Mouse (Mus musculus) CD4-positive helper T cell, adult 2 months (primary cell): ENCODE results near the gene Nek7.

ENCODE experiments used
- DNase-seq: peaks from one replicate; pipeline ENCODE4 v3.0.0-alpha.2; 2012; ENCODE audit warnings: low read depth, missing footprints, low spot score

Nek7 gene

DNA sequence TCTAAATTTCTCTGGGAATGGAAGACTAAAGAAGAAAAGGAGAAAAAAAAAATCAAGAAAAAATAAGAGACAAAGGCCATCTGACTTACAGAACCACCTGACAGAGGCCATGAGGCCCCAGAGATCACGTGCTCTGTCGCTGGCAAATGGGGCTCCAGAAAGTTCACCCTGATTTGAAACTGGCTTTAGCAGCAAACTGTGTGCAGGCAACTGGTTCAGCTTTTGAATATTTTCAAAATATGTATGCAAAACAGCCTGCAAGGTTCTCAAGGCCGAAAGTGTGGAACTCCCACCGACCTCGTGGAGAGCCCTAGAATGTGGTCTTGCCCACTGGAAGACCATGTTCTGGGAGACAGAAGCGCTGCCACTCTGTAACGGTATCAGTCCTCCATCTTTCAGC, 11.6 kb downstream of the Nek7 start:
- no peak for DNase-seq

DNA sequence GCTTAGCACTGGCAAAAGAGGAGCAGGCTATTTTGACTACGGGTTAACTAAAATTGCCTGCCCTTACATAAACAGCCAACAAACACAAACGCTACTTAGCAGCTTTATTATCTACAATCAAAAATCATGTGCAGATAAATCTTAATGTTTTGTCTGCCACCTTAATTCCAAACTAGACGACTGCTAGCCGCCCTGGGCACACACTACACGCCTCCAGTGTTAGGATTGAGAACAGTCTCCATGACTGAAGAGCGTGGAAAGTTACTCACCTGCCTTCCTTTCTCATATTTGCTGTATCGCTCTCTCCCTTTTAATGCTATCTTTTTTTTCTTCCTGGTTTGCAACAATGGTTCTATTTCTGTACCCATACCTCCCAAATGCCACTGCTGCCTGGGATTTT, 12.1 kb downstream of the Nek7 start:
- no peak for DNase-seq

DNA sequence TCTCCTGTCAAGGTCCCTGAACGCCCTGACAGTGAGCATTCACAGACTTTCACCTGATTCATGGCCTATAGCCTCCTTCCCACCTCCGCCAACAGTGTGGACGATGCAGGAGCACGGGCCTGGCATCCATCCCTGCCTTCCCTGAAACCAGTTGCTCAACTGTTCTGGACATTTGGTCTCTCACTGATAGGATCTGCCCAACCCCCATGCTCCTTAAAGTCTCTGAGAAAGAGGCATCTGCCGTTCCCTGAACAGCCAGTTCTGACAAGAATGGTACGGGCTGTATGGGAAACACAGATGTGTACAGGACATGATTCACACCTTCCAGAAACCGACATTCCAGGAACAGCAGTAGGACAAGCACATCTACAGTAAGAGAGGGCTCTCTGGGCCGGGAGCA, 13.2 kb downstream of the Nek7 start:
- no peak for DNase-seq

DNA sequence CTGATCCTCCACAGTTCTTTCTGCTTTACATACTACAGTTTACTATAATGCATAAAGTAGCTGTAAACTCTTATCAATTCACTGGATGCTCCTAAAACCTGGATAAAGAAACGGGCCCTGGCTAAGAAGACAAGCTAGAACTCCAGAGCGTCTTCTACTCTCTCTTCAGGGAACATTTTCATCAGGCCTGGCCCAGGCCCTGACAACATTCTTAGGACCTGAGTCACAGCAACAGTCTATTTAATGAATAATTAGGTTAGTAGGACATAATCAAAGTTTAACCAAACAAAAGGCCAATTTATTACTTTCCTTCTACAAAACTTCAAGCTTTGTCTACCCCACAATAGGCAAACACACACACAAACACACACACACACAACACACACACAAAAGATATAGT, 15.2 kb downstream of the Nek7 start:
- DNase-seq: no peak

DNA sequence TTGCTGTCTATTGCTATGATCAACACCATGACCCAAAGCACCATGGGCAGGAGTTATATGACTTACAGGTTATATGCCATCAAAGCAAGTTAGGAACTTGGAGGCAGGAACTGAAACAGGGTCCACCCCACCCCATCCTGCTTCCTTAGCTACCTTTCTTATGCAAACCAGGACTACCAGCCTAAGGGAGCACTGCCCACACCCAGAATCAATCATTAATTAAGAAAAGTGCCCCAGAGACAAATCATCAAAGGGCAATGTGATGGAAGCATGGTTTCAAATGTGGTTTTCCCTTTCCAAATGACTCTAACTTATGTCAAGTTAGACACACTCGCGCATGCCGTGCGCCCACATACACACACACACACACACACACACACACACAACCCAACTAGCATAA, 16.0 kb downstream of the Nek7 start:
- peak; percentile 67 for DNase-seq

DNA sequence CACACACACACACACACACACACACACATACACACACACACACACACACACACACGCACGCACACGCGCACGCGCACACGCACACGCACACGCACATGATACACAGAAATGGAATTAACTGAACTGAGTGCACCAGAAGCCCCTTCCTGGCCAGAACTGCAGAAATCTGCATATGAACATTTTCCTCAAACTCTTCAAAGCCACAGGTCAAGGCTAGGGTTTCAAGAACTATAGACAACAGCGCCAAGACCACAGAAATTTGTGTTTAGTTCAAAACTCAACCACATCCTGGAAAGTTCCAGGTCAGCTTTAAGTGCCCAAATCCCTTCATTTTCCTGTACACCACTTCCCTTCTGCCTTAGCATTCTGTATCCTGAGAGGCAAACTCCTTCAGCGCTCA, 21.9 kb downstream of the Nek7 start:
- DNase-seq: peak; percentile 58

DNA sequence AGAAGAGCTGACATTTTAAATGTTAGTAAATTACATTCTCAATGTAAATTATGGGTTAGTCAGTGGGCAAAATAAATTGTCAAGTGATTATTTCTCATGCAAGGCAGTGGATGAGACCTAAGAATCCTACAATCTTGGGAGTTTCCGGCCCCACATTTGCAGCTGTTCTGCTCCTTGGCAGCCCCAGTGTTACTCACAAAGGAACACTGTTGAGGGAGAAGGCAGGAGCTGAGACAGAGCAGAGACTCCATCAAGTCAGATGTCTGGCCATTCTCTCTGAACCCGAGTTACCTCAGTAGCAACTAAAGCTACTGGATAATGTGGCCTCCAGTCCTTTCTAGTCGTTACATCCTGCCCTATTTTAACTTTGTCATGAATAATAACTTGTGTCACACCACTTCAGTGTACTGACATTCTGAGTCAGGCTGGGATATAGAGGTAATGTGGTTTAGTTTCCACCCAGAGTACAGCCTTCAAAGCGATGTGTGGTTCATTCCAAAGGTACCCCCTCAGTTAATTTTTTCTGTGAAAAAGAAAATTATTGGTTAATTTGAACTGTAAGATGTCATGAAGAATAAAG, 23.7 kb downstream of the Nek7 start:
- peak; percentile 37 for DNase-seq

DNA sequence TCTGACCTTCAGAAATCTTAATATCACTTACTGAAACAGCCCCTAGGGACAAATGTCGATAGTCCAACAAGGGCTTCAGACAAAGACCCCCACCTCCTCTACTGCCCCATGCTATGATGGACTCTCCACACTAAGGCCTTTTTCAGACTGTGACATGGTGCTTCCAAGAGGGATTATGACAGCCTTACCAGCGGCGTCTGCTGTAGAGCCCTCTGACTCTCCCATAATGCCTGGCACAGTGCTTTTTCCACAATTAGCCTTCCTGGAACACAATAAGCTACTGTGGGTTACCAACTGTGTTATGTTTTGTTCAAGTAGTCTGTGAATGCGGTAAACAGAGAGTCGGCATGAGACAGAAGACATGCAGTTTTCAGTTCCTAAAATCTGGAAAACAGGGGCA, 25.0 kb downstream of the Nek7 start:
- DNase-seq: no peak

DNA sequence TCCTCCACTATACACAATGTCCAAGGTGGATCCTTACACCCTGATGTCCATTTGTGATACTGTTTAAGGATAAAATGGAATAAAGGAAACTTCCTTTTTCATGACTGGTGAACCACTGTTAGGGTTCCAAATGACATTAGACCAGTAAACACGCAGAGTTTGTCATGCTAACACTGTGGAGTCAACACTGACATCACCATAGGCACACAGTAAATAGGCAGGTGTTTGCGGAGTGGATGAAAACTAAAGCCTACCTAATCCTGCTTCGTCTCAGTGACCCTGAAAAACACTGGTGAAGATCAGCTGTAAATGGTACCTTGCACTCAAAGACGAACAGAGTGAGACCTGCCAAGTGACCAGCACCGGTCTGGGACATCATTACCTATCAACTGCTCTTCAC, 26.0 kb downstream of the Nek7 start:
- DNase-seq: no peak

DNA sequence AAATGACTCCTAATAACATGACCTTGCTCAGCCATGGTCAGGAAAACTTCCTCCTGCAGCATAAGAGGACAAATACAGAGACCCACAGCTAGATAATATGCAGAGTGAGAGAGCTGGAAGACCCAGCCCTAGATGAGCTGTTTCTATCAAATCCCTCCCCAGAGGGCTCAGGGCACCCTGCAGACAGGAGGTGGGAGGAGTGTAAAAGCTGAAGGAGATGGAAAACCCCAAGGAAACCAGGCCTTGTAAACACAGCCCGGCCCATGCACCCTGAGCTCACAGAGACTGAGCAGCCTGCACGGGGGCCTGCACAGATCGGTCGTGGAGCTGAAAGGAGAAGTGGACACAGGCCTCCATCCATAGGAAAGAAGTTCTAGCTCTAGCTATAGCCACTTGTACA, 27.5 kb downstream of the Nek7 start:
- DNase-seq: peak; percentile 49

DNA sequence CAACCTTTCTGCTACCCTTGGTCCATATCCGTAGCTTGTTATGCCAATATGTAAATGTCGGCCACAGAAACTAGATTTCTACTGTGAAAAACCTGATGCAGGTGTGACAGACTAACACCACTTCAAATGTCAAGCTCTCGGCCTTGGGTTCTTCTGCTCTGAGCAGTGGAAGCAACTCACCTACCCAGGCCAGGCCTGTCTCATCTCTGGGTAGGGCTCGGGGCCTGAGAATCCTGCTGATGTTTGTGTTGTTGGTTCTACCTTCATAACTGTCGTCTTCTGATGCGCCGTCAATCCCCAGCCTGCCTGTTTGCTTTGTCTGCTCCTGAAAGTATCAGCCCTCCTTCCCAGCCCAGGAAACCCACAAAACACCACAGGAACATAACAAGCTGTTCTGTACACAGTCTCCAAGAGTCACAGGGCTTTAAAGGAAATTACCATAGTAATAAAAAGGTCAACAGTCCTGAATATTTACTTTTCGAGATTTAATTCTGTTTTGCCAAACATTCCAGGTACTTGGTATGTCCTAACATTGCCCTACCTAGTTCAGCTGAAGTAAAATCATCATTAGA, 29.4 kb downstream of the Nek7 start:
- peak; percentile 32 for DNase-seq

DNA sequence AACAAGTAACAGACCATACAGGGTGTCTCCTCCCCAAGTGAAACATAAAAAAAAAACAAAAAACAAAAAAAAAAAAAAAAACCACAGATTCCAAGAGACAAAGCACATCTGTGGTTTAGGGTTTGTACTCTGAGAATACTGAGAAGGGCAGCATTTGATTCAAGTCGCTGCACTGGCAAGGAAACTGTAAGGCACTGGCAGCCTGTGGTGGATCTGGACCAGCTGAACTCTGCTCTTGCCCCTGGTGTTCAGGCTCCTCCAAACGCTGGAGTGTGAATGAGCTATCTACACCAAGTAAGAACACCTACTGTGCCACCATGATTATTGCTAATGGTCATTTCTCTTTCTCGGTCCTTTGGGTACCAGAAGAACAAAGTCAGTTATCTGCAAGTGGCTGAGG, 30.8 kb downstream of the Nek7 start:
- DNase-seq: peak; percentile 55

DNA sequence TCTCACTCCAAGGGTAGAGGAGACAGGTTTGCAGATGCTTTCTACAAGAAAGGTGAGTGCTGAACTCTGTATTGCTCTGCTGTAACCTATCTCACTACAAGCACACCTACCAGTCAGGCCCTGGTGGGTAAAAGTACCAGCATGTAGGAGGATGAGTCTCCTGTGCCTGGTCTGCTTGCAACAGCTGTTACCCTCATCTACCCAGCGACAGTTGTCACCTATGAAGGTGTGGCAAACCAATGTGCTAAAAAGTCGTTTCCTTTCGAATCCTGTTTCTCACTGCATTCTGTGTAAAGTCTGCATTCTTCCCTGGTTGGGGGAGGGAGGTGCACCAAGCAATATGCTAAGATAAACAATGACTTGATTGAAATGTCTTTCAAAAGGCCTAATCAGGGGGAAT, 32.1 kb downstream of the Nek7 start:
- peak; percentile 60 for DNase-seq

DNA sequence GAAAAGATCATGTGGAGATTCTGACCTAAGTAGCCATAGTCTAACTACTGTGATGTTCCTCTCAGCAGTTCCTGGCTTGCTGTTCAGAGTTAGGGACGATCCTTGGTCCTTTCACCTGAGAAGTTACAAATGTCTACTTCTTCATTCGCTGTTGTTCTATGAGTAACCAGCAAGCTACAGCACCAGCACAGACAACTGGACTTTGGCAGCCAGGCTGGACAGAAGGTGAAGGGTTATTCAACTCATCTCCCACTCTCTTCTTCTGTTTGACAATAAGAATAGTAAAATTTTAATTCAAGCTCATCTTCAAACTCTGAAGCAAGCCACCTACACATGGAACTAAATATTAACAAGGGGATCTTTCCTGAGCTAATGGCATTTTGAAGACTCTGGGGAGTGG, 33.0 kb downstream of the Nek7 start:
- DNase-seq: no peak

DNA sequence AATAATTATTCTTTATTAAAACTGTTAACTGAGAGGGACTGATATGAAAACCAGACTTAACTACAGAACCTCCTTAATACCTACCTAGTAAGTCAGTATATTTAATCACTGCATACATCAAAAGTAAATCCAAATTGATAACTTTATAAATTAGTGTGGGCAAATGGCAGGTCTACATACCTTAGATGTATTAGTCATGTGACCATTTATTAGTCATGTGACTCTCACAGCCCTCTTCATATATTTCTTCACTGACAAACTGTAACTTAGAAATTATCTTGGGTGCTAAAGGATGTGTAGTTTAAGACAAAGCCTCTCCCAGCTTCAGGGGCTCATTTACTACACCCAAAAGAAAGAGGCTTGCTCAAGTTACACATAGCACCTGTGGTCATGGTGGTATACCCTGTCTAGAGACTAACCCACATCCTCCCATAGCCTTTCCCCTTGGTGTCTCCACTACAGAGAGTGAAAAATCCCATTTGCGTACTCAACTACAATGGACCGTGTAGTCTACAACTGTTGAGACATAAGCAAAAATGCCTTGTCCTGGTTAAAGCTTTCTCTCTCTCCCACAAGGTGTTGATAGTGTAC, 35.4 kb downstream of the Nek7 start:
- DNase-seq: peak; percentile 63

DNA sequence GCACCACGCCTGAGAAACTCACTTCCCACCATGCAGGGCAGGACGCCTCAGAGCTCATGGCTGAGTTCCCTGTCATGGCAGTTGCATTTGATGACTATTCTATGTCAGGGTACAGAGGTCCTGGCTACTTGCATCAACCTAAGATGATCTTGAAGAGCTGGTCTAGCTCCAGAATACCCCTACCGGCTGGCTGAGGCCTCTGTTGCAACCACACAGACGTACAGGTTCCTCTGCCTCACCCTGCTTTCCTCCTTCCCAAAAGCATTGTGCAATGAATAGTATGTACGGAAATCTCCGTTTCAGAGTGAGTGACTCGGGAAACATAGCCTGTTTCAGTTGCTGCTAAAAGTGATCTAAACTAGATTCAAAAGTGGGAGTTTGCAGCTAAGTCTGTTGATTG, 37.7 kb downstream of the Nek7 start:
- no peak for DNase-seq

DNA sequence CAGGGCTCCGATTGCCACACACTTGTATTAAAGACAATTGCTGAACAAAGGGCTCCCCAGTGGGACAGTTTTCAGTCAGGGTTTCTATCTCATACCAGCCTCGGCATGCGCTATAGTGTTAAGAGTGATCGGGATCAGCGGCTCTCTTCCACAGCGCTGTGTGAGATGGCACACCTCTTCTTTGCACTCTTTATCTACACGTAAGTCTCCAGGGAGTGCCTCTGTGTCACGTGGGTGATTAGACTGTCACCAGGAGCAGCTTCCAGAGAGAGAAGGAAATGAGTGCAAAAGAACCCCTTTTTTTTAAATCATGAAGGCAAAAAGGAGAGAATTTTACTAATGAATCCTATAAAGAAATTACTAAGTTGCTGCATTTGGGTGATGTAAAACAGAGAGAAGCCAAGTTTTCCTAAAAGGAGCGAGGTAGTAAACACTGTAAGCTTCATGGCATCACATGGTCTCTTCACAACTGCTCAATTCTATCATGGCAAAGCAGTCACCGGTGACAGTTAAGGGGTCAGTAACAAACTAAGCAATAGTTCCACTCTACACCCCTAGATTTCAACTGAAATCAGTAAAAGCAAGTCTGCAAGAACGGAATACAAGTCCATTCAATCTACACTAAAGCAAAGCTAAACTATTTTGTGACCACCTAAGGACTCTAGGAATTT, 40.0 kb downstream of the Nek7 start:
- no peak for DNase-seq

DNA sequence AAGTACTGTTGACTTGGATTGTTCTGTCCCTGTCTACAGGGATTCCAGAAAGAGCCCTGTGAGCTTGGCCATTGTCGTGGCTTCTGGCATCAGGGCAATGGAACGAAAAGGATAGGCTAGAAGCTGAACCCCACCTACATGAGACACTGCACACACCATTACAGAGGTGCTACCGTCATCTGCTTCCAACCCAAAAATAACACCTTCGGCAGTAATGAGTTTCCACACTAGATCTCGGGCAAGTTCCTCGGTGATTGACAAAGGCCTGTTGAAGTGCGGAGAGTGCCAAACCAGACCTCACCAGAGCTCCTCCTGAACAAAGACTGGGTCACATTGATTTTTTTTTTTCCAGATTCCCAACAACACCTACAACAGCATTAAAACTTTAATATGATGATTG, 40.7 kb downstream of the Nek7 start:
- no peak for DNase-seq

DNA sequence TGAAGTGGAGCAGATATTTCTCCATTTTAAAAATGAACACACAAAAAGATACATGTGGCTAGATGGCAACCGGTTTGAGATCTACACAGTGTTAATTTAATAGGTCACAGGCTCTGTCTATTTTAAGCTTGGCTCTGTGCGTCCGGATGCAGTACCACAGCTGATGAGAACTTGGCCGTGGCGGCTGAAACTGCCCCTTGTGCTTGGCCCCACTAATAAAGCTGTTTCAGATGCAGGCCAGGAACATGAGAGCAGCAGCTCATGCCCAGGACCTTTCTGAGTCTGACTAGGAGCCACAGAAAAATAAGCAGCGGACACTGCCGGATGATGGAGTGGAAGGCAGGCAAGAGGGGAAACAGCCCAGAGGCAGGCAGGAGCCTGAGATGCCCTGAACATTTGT, 43.1 kb downstream of the Nek7 start:
- no peak for DNase-seq

DNA sequence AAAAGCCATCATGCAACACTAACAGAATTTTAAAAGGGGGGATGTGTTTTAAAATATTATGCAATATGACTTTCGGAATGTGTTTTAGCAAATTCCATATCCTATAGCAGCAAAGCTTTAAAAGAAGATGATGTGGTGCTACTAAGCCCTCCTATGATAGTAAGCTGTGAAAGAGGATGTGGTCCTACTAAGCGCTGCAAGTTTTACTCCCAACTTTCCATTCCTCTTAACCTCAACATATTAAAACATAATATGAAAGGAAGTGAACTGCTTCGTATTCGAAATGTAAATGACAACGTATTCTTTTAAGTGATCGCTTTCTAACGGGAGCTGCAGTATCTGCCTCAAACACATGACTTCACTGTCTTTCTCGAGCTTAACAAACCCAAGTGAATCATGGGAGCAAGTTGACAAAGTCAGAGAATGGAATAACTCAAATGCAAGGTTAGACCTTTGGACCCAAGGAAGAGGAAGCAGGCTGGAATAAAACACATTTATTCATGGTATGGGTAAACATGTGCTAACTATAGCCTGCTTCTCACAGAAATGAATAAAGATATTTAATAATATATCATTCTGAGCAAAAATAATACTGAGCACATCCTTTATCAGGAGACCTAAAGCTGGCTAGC, 43.8 kb downstream of the Nek7 start:
- no peak for DNase-seq

DNA sequence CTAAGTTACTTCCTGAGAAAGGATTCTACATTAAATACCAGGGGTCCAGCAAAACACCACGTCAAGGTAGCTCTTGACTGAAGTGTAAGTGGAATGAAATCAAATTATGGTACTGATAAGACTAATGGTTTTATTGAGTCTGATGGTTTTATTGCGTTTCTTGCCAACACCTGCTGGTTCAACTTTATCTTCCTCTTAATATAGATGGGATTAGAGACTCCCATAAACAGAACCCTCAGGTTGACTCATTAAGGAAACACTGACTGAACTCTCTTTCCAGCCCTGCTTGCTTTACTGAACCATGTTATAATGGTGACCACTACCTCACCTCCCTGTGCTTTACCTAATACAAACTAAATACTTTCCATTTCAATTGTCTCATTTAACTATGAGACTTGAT, 44.3 kb downstream of the Nek7 start:
- no peak for DNase-seq

DNA sequence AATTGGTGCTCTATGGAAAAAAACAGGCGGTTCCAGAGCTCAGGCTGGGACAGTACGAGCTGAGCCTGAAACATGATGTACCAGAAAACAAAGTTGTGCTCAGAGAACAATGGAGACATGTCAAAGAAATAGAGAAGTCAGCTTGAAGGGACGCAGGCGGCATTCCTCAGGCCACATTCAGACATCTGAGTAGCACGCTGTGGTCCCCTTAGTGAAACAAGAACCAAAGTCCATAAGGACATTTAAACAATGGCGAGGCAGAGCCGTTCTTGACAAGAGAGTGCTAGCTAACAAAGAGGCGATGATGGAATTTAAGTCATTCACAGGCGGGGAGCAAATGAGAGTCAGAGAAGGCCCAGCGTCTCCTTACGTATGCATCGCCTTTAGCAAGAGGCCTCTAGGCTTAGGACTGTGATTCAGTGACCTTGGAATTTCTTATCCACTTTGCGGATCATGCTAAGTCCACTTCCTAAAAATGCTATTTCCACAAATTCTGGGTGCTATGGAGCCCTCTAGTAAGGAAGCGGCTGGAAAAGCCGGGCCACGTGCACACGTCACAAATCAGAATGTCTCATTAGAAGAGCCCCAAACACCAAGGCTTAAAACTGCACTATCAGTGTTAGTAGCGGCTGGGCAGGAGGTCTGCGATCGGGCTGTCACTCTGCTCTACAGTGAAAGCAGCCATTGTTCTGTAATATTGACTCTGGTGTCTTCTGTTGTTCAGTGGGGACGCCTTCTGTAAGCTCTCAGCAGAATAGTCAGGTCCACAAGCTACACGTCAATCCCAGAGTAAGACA, 48.2 kb downstream of the Nek7 start:
- DNase-seq: no peak
